Comparison of ENCODE assay signal across 8 mouse cellular contexts in genomic region chr5:77265671-77266065, GRCm38 (mm10). TPM values are rescaled to one million over a fixed set of nuclear protein-coding genes. Genes with fewer than 3 reads are reported as not detected.
DNase-seq lines count a peak whose midpoint lies in the region; ATAC-seq and TF ChIP-seq lines count a peak whose summit lies in the region.

No protein-coding gene starts in this region.

- H3K4me1 ChIP-seq in intestine, embryonic 16.5 days (ENCODE audit: control insufficient read depth, insufficient read depth, low read length) = 0 out of 2 replicates have a peak, but pooled peaks cover 9% of the 10 kb centered on the region
- peaks cover 12% of the 10 kb centered on the region for H3K4me1 ChIP-seq in limb, embryonic 14.5 days (ENCODE audit: control insufficient read depth, insufficient read depth, low read length)
- peaks cover 26% of the 10 kb centered on the region for H3K4me1 ChIP-seq in midbrain, embryonic 13.5 days (replicated peaks)

- peaks cover 9% of the 10 kb centered on the region for H3K36me3 ChIP-seq in intestine, embryonic 16.5 days (ENCODE audit: control insufficient read depth, insufficient read depth, low read length)
- H3K36me3 ChIP-seq in limb, embryonic 14.5 days (ENCODE audit: control insufficient read depth, insufficient read depth, low read length) = peaks cover 27% of the 10 kb centered on the region
- H3K36me3 ChIP-seq in midbrain, embryonic 13.5 days = peaks cover 15% of the 10 kb centered on the region

- H3K4me2 ChIP-seq in intestine, embryonic 16.5 days (ENCODE audit: low read depth, low read length) = peak overlapping the region; percentile 66
- H3K4me2 ChIP-seq in limb, embryonic 14.5 days (replicated peaks; ENCODE audit: low read depth, low read length, severe bottlenecking) = peak overlapping the region; percentile 42
- H3K4me2 ChIP-seq in midbrain, embryonic 13.5 days (replicated peaks) = peak overlapping the region; percentile 81

- peak overlapping the region; percentile 91 for H3K4me3 ChIP-seq in intestine, embryonic 16.5 days (ENCODE audit: low read length)
- peak overlapping the region; percentile 95 for H3K4me3 ChIP-seq in limb, embryonic 14.5 days (replicated peaks; ENCODE audit: low read length)
- H3K4me3 ChIP-seq in midbrain, embryonic 13.5 days (replicated peaks) = peak overlapping the region; percentile 91

- H3K9me3 ChIP-seq in intestine, embryonic 16.5 days (ENCODE audit: control insufficient read depth, low read length) = no peaks in the 10 kb centered on the region
- no peaks in the 10 kb centered on the region for H3K9me3 ChIP-seq in limb, embryonic 14.5 days (ENCODE audit: control insufficient read depth, low read length)
- H3K9me3 ChIP-seq in midbrain, embryonic 13.5 days = no peaks in the 10 kb centered on the region

- no peaks in the 10 kb centered on the region for H3K27me3 ChIP-seq in intestine, embryonic 16.5 days (replicated peaks; ENCODE audit: control insufficient read depth, insufficient read depth, low read length)
- no peaks in the 10 kb centered on the region for H3K27me3 ChIP-seq in limb, embryonic 14.5 days (ENCODE audit: control insufficient read depth, insufficient read depth, low read length)
- peaks cover 15% of the 10 kb centered on the region for H3K27me3 ChIP-seq in midbrain, embryonic 13.5 days

- peak; percentile 70 for DNase-seq in ovary, adult 18-20 months (ENCODE audit: low spot score)
- DNase-seq in ovary, postnatal 10 days (ENCODE audit: low spot score) = no peak
- DNase-seq in embryo, embryonic 9.5 days (ENCODE audit: extremely low spot score) = peak; percentile 84
- peak; percentile 67 for DNase-seq in limb, embryonic 14.5 days (ENCODE audit: low spot score)
- peak; percentile 62 to 84 for DNase-seq in spleen, postnatal 10 days (ENCODE audit: low spot score in 2 of 2)

- WGBS in intestine, embryonic 16.5 days = under 1% methylated on average over 50 of the region's 53 CpGs
- 0% methylated on average over 15 of the region's 53 CpGs for WGBS in limb, embryonic 14.5 days
- under 1% methylated on average over 44 of the region's 53 CpGs for WGBS in midbrain, embryonic 13.5 days

- TF ChIP-seq POLR2A in limb, embryonic 14.5 days (IDR thresholded peaks at IDR 0.05; ENCODE audit: borderline replicate concordance, extremely low read depth, insufficient read depth, insufficient read length) = 0 out of 2 replicates have a peak, but pooled peaks have one; percentile 0

- peak overlapping the region; percentile 97 for H3K27ac ChIP-seq in intestine, embryonic 16.5 days (ENCODE audit: low read length)
- peak overlapping the region; percentile 98 for H3K27ac ChIP-seq in limb, embryonic 14.5 days (replicated peaks; ENCODE audit: low read depth, low read length)
- H3K27ac ChIP-seq in midbrain, embryonic 13.5 days = peak overlapping the region; percentile 83

- peak overlapping the region; percentile 93 for H3K9ac ChIP-seq in intestine, embryonic 16.5 days (ENCODE audit: low read depth, low read length)
- peak overlapping the region; percentile 96 for H3K9ac ChIP-seq in limb, embryonic 14.5 days (ENCODE audit: low read depth, low read length, severe bottlenecking)
- H3K9ac ChIP-seq in midbrain, embryonic 13.5 days (replicated peaks) = peak overlapping the region; percentile 83

- peak; percentile 45 for ATAC-seq in granulocyte monocyte progenitor cell, adult 5-6 weeks (replicated peaks; ENCODE audit: poor library complexity, severe bottlenecking)
- ATAC-seq in intestine, embryonic 16.5 days = peak; percentile 88
- ATAC-seq in limb, embryonic 14.5 days (ENCODE audit: low FRiP score, low read depth) = peak; percentile 85
- ATAC-seq in midbrain, embryonic 13.5 days = peak; percentile 89

RNA-seq across cellular contexts. Expression of gene Rest, which starts 0.4 kb away (rescaled TPM):
- total RNA-seq in granulocyte monocyte progenitor cell, adult 5-6 weeks (2014; fragmentation: Nextera tagmentation) = 21.4 and 29.5 TPM in 2 replicates
- total RNA-seq in granulocyte monocyte progenitor cell, adult 5-6 weeks (2017) = 46.3 and 49.3 TPM in 2 replicates
- 20.1 and 21.5 TPM in 2 replicates for polyA plus RNA-seq in intestine, embryonic 16.5 days (2015; fragmentation: Nextera tagmentation; extraction: Ambion mirVana)
- 27.9 and 28.2 TPM in 2 replicates for polyA plus RNA-seq in limb, embryonic 14.5 days (2012; rRNA removed)
- polyA plus RNA-seq in limb, embryonic 14.5 days (2014; fragmentation: Nextera tagmentation; extraction: Ambion mirVana) = 47.0 and 58.2 TPM in 2 replicates
- polyA plus RNA-seq in midbrain, embryonic 13.5 days (2015; fragmentation: Nextera tagmentation; extraction: Ambion mirVana) = 8.0 and 8.5 TPM in 2 replicates

RNA-seq across cellular contexts. Expression of gene Noa1, which starts 44.2 kb away (rescaled TPM):
- total RNA-seq in granulocyte monocyte progenitor cell, adult 5-6 weeks (2014; fragmentation: Nextera tagmentation) = 46.2 and 54.2 TPM in 2 replicates
- 8.8 and 16.5 TPM in 2 replicates for total RNA-seq in granulocyte monocyte progenitor cell, adult 5-6 weeks (2017)
- 30.9 and 32.6 TPM in 2 replicates for polyA plus RNA-seq in intestine, embryonic 16.5 days (2015; fragmentation: Nextera tagmentation; extraction: Ambion mirVana)
- polyA plus RNA-seq in limb, embryonic 14.5 days (2012; rRNA removed) = 19.2 and 19.6 TPM in 2 replicates
- 23.7 and 25.9 TPM in 2 replicates for polyA plus RNA-seq in limb, embryonic 14.5 days (2014; fragmentation: Nextera tagmentation; extraction: Ambion mirVana)
- polyA plus RNA-seq in midbrain, embryonic 13.5 days (2015; fragmentation: Nextera tagmentation; extraction: Ambion mirVana) = 30.3 and 31.3 TPM in 2 replicates

RNA-seq across cellular contexts. Expression of gene Polr2b, which starts 44.3 kb away (rescaled TPM):
- 61.4 and 71.7 TPM in 2 replicates for total RNA-seq in granulocyte monocyte progenitor cell, adult 5-6 weeks (2014; fragmentation: Nextera tagmentation)
- total RNA-seq in granulocyte monocyte progenitor cell, adult 5-6 weeks (2017) = 136 and 140 TPM in 2 replicates
- 43.4 and 44.0 TPM in 2 replicates for polyA plus RNA-seq in intestine, embryonic 16.5 days (2015; fragmentation: Nextera tagmentation; extraction: Ambion mirVana)
- polyA plus RNA-seq in limb, embryonic 14.5 days (2012; rRNA removed) = 37.7 and 44.8 TPM in 2 replicates
- polyA plus RNA-seq in limb, embryonic 14.5 days (2014; fragmentation: Nextera tagmentation; extraction: Ambion mirVana) = 56.6 and 61.0 TPM in 2 replicates
- 75.7 and 82.2 TPM in 2 replicates for polyA plus RNA-seq in midbrain, embryonic 13.5 days (2015; fragmentation: Nextera tagmentation; extraction: Ambion mirVana)

RNA-seq across cellular contexts. Expression of gene Spink2, which starts 54.4 kb away (rescaled TPM):
- total RNA-seq in granulocyte monocyte progenitor cell, adult 5-6 weeks (2014; fragmentation: Nextera tagmentation) = not detected in 2 replicates
- not detected in 2 replicates for total RNA-seq in granulocyte monocyte progenitor cell, adult 5-6 weeks (2017)
- polyA plus RNA-seq in intestine, embryonic 16.5 days (2015; fragmentation: Nextera tagmentation; extraction: Ambion mirVana) = 1.2 and 1.5 TPM in 2 replicates
- 4.6 TPM in 2 replicates for polyA plus RNA-seq in limb, embryonic 14.5 days (2012; rRNA removed)
- polyA plus RNA-seq in limb, embryonic 14.5 days (2014; fragmentation: Nextera tagmentation; extraction: Ambion mirVana) = 3.7 and 3.8 TPM in 2 replicates
- polyA plus RNA-seq in midbrain, embryonic 13.5 days (2015; fragmentation: Nextera tagmentation; extraction: Ambion mirVana) = 0.48 TPM in 1 of 2 replicates, not detected in the other
